Mouse (Mus musculus): ENCODE data around the gene Zic5.
A peak's percentile ranks its signal among the peaks of the same experiment; 100 is the strongest.

Zic5 gene

GRCm38 (mm10) chr14:122480355-122480754 lies 14.9 kb upstream of the Zic5 start:
- DNase-seq (ENCODE audit: low spot score in 2 of 2), result no peak

DNA sequence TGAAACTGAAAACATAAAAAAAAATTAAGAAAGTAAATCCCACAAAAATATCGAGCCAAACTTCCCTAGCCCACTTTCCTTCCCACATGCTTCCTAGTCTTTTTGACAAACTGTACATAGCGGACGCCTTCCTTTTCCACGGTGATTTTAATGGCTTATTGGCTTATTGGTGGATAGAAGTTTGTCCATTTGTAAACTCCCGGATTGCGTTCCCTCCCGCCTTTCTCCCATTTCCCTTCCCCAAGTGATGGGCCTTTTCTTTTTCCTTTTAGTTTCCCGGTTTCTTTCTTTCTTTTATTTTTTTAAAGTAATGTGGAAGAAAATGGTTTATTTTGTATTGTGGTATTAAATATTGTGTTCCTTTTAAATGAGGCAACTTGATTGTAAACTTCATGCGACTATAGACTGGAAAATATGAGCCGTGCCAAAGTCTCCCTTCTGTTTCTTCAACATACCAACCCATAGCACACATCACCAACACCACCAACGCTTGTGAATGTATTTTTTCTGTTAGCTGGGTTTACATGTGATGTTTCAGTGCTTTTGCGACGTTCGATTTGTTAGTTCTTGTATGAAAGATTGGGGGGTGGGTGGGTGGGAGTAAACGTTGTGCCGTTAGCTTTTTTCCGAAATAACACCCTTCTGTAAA lies 14.1 kb upstream of the Zic5 start:
- no peak for DNase-seq (ENCODE audit: low spot score in 2 of 2)

DNA sequence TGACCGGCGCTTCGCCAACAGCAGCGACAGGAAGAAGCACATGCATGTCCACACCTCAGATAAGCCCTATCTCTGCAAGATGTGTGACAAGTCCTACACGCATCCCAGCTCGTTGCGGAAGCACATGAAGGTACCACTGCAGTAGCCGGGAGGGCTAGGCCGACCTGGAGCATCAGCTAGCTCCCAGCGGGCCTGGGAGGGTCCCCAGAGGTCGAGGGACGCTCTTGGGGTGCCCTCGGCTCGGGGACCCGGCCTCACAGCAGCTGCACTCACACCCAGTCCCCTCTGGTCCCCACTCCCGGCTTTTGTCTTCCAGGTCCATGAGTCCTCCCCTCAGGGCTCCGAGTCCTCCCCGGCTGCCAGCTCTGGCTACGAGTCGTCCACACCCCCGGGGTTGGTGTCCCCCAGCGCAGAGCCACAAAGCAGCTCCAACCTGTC lies 13.1 kb upstream of the Zic5 start:
- DNase-seq (ENCODE audit: low spot score in 2 of 2), result no peak

DNA sequence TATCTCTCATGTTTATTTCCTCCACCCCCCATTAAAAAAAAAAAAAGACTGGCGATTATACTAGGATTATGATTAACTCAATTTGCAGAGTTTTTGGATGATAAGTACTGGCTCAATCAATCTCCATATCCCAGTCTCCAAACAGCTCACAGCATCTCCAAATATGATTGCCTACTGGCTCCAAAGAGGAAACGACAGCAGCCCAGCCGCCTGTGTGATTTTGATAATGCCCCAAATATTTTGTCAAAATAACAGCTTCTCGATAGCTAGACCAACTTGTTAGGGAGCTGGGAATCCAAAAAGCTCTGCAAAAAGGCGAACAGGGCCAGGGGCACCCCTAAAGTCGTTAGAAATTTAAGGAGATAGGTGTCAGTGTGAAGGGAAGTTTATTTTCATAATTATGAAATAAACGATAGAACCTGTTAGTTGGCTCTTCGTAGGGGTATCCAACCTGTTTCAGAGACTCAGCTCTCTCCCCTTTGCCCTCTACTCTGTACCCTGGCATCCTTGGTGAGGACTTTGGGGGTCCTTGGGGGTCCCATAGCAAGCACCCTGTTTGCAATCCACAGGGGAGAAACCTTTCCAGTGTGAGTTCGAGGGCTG lies 12.6 kb upstream of the Zic5 start:
- DNase-seq (ENCODE audit: low spot score in 2 of 2), result no peak

GRCm38 (mm10) chr14:122477261-122477671 lies 11.8 kb upstream of the Zic5 start:
- DNase-seq (ENCODE audit: low spot score in 2 of 2), result no peak

DNA sequence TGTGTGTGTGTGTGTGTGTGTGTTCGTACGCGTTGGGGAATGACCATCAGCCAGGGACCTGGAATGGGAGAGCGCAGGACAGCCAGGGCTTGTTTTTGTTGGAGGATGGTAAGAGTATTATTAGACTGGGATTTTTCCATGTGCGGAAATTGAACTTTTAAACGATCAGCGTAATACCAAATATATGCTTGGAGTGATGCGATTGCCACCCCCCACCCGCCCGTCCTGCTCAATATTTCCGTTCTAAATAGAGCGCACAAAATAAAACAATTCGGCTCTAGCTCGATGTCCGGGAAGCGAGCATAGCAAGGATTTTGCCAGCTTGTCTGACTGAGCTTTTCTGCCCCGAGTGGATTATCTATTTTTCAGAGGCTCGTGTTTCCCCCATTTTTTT lies 11.3 kb upstream of the Zic5 start:
- no peak for DNase-seq (ENCODE audit: low spot score in 2 of 2)

DNA sequence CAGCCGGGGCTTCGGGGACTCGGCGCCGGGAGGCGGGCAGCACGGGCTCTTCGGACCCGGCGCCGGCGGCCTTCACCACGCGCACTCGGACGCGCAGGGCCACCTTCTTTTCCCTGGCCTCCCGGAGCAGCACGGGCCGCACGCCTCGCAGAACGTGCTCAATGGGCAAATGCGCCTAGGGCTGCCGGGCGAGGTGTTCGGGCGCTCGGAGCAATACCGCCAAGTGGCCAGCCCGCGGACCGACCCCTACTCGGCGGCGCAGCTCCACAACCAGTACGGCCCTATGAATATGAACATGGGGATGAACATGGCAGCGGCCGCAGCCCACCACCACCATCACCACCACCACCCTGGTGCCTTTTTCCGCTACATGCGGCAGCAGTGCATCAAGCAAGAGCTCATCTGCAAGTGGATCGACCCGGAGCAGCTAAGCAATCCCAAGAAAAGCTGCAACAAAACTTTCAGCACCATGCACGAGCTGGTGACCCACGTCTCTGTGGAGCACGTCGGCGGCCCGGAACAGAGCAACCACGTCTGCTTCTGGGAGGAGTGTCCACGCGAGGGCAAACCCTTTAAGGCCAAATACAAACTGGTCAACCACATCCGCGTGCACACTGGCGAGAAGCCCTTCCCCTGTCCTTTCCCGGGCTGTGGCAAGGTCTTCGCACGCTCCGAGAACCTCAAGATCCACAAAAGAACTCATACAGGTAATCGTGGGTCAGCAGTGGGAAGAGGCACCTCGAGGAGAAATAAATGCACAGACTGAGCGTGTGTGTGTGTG lies 10.8 kb upstream of the Zic5 start:
- DNase-seq (ENCODE audit: low spot score in 2 of 2), result no peak

DNA sequence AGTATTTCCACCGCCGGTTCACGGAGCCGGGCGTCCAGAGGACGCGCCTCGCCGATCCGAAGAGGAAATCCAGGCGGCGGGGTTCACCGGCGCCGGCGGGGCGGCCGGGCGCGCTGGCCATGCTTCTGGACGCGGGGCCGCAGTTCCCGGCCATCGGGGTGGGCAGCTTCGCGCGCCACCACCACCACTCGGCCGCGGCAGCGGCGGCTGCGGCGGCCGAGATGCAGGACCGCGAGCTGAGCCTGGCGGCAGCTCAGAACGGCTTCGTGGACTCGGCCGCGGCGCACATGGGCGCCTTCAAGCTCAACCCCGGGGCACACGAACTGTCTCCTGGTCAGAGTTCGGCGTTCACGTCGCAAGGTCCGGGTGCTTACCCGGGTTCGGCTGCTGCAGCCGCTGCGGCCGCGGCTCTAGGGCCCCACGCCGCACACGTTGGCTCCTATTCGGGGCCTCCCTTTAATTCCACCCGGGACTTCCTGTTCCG lies 10.1 kb upstream of the Zic5 start:
- DNase-seq (ENCODE audit: low spot score in 2 of 2), result no peak

- DNase-seq (ENCODE audit: low spot score in 2 of 2), result peak; percentile 50 to 67
These were observed 9.5 kb upstream of the Zic5 start, which contains the start of gene Zic2 for GRCm38 (mm10) chr14:122474891-122475556. Gene Zic2 (plus strand): TSS chr14:122475435.

- peak in 1 of 2 experiments; percentile 61 for DNase-seq (ENCODE audit: low spot score in 2 of 2)
These were observed 8.8 kb upstream of the Zic5 start for GRCm38 (mm10) chr14:122474041-122474890.

GRCm38 (mm10) chr14:122473211-122473751 lies 7.8 kb upstream of the Zic5 start:
- no peak for DNase-seq (ENCODE audit: low spot score in 2 of 2)

- DNase-seq (ENCODE audit: low spot score in 2 of 2), result no peak
These were observed 7.2 kb upstream of the Zic5 start for GRCm38 (mm10) chr14:122472647-122473046.

- DNase-seq (ENCODE audit: low spot score in 2 of 2), result no peak
These were observed 6.7 kb upstream of the Zic5 start for GRCm38 (mm10) chr14:122472161-122472560.

DNA sequence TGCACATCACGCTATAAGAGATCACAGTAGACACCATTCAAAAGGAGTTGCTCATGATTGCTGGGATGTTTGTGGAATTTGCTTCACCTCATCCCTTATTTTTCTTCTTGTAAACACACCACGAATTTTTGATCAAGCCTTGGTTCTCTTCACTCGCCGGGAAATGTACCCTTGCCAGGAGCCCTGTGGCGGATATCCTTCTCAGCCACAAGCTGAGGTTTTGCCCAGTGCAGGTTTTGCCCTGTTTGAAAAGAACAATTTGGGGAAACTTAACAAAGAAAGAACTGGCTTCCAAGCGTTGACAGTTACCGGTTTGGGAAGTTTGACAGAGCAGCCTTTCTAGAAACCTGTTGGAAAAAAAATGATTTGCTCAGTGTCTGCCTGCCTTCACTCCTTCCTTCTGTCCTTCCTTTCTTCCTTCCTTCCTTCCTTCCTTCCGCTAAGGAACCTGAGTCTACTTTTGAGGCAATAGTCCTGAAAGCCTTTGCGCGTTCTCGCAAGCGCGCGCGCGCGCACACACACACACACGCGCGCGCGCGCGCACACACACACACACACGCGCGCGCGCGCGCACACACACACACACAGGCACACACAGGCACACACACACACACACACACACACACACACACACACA lies 6.1 kb upstream of the Zic5 start:
- no peak for DNase-seq (ENCODE audit: low spot score in 2 of 2)

DNA sequence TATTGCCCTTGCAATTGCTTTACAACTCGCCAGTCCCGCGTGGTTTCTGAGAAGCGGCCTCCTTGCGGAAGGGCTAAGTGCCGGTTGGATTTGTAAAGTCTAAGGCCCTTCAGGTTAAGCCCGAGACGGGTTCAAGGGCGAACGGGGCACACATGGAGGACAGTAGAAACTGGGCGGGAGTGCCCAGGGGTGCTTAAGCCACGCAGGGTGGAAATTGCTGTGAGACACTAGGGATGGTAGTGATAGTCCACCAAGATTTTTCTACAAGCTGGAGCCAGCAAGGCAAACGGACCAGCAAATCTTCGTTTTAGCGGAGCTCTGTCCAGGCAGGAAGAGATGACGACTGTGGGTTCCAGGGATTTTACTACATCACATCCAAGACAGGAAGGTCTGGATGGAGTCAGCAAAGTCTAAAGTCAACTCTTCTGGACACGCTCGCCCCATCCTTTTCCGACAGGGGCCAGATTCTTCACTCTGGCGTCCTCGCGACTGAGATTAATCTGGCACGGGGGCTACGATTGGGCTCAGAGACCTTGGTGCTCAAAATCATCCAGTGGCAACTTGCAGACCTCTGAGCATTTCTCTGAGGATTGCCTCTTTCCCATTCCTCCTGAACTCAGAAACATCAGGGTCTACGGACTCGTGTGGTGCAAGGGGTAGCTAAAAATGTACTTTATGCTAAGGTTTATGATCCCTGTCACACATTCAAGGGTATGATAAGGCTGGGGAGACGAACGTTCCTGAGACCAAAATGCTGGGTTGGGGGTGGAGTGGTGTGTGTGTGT lies 3.7 kb upstream of the Zic5 start:
- no peak for DNase-seq (ENCODE audit: low spot score in 2 of 2)

DNA sequence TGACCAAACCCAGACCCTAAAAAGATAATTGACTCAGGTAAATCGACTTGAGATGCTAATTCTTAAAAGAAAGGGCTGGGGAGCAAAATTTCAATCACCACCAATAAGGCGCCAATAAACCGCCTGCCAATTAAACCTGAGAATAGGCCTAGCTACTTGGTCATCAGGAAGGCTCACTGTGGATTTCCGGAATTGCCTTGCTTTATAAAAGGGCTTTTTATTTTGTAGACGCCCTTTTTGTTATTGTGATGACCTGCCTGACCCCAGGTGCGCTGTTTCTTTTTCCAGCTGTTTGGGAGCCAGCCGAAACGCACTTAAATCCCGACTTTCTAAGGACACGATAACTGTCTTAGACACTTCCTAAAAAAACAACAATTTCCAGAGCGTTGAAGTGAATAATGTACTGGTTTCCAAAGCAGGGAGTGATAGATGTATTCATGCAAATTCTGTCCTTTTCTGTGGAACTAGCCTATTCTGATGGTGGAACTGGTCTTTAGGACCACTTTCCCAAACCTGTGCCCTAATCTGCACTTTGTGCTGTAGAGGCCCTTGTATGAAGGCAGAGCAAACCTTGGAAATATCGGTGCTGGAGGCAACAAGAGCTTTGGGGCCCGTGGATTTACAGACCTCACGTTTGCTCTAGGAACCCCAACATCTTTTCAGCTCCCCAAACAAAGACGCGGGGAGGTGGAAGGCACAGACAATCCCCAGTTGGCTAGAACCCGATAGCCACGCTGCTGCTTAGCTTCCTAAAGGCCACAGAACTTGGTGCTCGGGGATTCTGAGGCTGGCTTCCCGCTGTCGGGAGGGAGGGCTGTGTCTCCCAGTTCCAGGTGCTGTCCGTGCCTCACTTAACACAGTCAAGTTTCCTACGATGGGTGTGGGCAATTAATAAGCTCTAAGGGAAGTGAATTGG lies 2.7 kb upstream of the Zic5 start:
- DNase-seq (ENCODE audit: low spot score in 2 of 2), result no peak

GRCm38 (mm10) chr14:122466756-122467362 lies 1.4 kb upstream of the Zic5 start:
- no peak for DNase-seq (ENCODE audit: low spot score in 2 of 2)

DNA sequence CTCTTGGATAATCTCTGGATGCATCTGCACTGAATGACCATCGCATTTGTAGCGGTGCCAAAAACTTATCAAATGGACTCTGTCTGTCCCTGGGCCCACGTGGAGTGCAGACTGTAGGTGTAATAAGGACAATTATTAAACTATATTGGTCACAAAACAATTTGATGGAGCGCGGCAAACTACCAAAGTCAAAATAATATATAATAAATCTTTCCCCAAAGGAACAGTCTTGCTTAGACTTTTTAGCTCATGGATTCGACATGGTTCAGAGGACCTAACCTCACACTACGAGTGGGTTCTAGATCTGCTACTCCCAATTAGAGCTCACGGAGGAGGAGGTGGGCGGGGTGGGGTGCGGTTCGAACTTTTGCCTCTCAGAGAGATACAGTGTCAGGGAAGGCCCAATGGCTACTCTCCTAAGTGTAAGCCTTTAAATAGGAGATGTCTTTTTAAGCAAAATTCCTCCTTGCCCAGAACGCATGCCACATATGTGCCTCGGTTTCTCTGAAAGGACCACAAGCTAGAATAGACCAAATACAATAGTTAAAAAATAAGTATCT lies 534 bp upstream of the Zic5 start:
- no peak for DNase-seq (ENCODE audit: low spot score in 2 of 2)

Measured in frontal cortex, postnatal 10 days (tissue).